Mouse (Mus musculus): Measurements from ENCODE around the gene Pla2g4e.

Gene Pla2g4e

GRCm38 (mm10) chr2:120235947-120236640, 9.0 kb downstream of the Pla2g4e start:
- DNase-seq, result no peak

DNA sequence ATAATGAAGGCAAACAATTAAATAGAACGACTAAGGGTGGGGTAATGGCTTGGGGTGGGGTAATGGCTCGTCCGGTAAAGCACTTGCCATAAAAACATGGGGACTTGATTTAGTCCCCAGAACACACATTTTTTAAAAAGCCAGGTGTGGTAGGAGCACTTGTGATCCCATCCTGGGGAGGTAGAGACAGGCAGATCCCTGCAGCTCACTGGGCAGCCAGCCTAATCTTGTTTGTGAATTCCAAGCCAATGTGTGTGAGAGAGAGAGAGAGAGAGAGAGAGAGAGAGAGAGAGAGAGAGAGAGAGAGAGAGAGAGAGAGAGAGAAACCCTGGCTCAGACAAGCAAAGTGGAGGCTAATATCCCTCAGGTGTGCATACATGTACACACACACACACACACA, 9.8 kb downstream of the Pla2g4e start:
- no peak for DNase-seq

DNA sequence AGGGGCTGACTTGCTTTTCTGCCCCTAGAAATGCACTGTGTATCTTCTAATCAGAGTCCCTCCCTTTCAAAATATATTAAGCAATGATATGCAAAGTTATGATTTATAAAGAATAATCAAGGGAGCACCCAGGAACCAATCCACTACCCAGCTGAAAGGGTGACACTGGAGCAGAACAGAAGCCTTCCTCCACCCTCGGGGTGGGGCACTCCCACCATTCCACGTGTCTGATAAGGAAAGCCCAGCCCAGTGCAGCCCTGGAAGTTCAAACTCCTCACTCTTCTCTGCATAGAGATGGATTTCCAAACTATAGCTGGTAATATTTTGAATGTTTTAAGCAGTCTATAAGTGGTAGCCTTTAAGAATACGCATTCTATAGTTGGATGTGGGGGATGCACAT, 13.5 kb downstream of the Pla2g4e start:
- DNase-seq, result no peak

- DNase-seq, result no peak
Measured at GRCm38 (mm10) chr2:120214600-120214999, 30.5 kb downstream of the Pla2g4e start.

GRCm38 (mm10) chr2:120211448-120211847, 33.7 kb downstream of the Pla2g4e start:
- DNase-seq, result no peak

DNA sequence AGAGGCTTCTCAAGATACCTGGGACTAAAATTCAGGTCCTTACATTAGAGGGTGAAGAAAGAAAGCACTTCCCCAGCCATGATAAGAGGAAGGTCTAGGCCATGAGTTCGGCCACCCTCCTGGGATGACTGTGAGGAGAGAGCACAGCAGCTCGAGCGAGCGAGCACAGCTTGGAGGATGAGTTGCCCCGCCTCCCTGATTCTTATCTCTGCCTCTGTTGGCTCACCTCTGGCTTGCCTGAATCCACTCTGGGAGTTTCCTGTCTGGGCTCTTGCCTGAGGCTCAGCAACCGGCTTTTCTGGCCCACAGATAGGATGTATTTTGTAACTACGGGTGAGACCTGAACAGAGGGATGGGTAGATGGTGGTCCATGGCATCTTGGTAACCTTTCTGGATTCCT, 37.2 kb downstream of the Pla2g4e start:
- no peak for DNase-seq

- no peak for DNase-seq
Measured at GRCm38 (mm10) chr2:120207028-120207427, 38.1 kb downstream of the Pla2g4e start.

- no peak for DNase-seq
Measured at GRCm38 (mm10) chr2:120203742-120204141, 41.4 kb downstream of the Pla2g4e start.

DNA sequence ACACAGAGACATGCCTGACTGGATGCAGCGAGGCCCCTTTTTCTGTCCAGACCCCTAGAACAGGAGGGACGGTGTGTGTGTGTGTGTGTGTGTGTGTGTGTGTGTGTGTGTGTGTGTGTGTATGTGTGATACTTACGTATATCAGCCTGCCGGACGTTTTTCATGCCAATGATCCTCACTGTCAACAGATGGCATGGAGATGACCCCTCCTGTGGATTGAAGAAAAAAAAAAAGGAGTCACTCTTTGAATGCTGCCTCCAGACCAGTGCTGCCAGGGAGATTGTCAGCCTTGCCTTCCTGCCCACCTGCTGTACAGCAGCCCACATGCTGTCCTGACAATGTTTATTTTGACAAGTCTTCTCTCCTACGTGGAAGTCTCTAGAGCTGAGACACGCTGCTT, 45.1 kb downstream of the Pla2g4e start:
- no peak for DNase-seq

DNA sequence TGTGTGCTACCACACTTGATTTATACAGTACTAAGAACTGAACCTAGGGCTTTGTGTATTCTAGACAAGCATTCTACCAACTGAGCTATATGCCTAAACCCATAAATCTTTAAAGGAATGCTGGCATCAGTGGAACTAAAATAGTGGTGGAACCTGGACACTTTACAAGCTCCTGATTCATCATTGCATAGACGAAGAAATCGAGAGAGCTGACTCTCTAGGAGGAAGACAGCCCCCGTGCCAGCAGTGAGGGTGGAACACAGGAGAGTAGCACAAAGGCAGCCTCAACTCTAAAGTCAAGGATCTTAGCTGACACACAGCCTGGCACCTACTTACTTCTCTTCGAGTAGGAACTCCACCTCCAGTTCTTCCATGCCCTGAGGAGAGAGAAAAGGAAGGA, 57.0 kb downstream of the Pla2g4e start:
- no peak for DNase-seq

- no peak for DNase-seq
Measured at GRCm38 (mm10) chr2:120187583-120187982, 57.6 kb downstream of the Pla2g4e start.

GRCm38 (mm10) chr2:120185527-120186276, 59.4 kb downstream of the Pla2g4e start:
- no peak for DNase-seq

DNA sequence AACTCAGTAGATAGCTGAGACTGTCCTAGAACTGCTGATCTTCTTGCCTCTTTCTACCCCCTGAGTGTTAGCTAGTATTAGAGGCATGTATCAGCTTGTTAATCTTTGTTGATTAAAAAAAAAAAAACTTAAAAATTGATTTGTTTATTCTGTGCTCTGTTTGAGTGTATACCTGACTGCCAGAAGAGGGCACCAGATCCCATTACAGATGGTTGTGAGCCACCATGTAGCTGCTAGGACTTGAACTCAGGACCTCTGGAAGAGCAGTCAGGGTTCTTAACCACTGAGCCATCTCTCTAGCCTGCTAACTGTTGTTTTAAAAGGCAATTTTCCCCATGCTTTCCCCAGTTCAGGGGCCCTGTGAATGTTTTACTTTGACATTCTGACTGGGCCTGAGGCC, 66.2 kb downstream of the Pla2g4e start:
- DNase-seq, result no peak

GRCm38 (mm10) chr2:120173718-120174117, 71.4 kb downstream of the Pla2g4e start:
- peak; percentile 77 for DNase-seq

- no peak for DNase-seq
Measured at GRCm38 (mm10) chr2:120171362-120171761, 73.8 kb downstream of the Pla2g4e start.

- DNase-seq, result peak; percentile 73
Measured at GRCm38 (mm10) chr2:120170726-120171125, 74.4 kb downstream of the Pla2g4e start.

DNA sequence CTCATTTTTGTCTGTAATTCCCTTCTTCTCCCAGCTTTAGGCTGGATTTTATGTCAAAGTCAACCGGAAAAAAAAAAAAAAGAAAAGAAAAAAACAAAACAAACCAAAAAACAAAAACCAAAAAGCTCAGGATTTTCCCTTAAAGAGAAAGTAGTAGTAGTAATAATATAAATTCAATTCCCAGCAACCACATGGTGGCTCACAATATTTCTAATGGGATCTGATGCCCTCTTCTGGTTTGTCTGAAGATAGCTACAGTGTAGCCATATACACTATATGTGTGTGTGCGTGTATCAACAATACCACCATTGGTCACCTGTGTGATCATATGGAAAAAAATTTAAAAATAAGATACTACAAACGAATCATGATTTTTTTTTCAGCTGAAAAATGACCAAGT, 75.8 kb downstream of the Pla2g4e start:
- DNase-seq, result no peak

GRCm38 (mm10) chr2:120167763-120168162, 77.4 kb downstream of the Pla2g4e start:
- no peak for DNase-seq

GRCm38 (mm10) chr2:120165474-120165873, 79.7 kb downstream of the Pla2g4e start:
- DNase-seq, result no peak

DNA sequence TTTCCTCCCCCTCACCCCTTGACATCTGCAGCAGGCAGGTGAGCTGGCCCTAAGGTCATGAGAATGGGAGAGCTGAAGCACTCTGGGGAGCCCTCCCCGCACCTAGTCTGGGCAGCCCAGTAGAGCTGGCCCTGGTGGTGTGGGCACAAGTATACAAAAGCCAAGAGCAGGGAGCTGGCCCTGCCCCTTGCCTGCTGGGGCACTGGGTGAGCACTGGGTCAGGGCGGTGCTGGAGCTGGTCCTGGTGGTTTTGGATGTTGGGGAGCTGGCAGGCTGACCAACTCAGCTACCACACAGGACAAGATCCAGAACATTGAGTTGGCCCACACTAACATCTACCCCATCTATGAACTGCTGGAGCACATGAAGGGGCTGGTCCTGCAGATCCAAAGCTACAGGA, 85.7 kb downstream of the Pla2g4e start:
- DNase-seq, result no peak

DNA sequence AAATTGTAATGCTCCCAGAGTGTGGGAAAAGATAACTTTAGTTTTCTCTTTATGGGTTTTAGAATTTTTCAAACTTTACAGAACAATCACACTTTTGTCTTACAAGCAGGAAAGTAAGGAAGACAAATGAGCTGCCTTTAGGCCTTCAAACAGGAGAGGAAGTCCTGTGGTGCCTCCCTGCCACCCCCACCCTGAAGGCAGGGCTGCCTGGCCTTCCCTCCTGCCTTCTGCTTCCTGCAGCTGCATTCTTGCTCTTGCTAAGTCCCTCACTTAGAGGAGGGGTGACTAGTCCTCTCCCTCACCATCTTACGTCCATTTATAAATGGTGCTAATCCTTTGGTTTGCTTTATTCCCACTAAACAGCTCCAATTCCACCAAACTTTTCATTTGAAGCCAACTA, 86.3 kb downstream of the Pla2g4e start:
- peak; percentile 42 for DNase-seq

GRCm38 (mm10) chr2:120158016-120158415, 87.1 kb downstream of the Pla2g4e start:
- DNase-seq, result no peak

DNA sequence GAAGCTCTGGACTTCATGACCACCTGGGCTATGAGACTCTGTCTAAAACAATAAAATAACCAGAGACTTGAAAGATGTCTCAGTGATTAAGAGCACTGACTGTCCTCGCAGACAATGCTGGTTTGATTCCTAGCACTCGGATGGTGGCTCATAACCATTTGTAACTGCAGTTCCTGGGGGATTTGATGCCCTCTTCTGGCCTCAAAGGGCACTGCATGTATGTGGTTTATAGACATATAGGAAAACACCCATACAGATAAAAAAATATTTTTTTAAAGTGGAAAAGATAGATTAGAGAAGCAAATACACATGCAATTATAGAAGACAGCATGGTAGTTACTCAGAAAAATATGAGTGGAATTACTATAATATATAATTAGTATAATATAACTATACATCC, 87.5 kb downstream of the Pla2g4e start:
- DNase-seq, result no peak

GRCm38 (mm10) chr2:120154361-120154894, 90.7 kb downstream of the Pla2g4e start, which contains the start of gene Ehd4:
TSS of gene Ehd4 (minus strand) at chr2:120154606.
- peak; percentile 100 for DNase-seq
